Mouse (Mus musculus) fat pad, adult 2 months (tissue): ENCODE data around the gene Efcab8.
"Not testable (repeated sequence)": the region's sequence is repeated elsewhere in the genome, so short reads cannot be mapped to it uniquely, and the experiment has no call there.

ENCODE experiments used
- DNase-seq: peaks from one replicate; pipeline ENCODE4 v3.0.0-alpha.2; 2011; ENCODE audit warnings: low read depth, low spot score; ENCODE audit errors: extremely low read depth

Efcab8 gene

DNA sequence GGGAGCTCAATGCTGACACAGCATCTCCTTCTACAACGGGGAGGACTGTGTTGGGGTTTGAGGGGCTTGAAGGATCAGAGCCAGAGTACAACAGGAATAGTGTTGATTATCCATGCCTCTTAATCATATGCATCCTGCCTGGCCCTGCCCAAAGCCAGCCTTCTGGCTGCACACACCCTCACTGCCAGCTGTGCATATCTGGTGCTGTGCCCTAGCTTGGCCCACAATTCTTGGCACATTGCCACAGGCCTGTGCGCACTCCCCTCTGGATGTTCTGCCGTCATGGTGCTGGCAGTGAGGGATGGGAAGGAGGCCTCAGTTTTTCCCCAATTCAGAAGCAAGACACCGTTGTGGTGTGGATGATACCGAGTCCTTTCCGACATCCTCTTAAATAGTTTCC lies 44.9 kb downstream of the Efcab8 start:
- no peak for DNase-seq

DNA sequence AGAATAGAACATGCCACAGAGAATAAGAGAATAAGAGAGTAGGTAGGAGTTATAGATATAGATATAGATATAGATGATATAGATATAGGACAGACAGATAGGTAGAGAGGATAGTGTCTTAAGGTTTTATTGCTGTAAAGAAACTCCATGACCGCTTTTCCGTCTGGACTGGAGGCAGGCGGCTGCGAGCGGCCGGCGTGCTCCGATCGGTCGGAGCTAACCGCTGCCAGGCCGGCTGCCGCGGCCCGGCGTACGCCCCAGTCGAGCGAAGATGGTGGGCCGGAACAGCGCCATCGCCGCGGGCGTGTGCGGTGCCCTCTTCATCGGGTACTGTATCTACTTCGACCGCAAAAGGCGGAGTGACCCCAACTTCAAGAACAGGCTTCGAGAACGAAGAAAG lies 46.2 kb downstream of the Efcab8 start:
- not testable (repeated sequence) for DNase-seq

DNA sequence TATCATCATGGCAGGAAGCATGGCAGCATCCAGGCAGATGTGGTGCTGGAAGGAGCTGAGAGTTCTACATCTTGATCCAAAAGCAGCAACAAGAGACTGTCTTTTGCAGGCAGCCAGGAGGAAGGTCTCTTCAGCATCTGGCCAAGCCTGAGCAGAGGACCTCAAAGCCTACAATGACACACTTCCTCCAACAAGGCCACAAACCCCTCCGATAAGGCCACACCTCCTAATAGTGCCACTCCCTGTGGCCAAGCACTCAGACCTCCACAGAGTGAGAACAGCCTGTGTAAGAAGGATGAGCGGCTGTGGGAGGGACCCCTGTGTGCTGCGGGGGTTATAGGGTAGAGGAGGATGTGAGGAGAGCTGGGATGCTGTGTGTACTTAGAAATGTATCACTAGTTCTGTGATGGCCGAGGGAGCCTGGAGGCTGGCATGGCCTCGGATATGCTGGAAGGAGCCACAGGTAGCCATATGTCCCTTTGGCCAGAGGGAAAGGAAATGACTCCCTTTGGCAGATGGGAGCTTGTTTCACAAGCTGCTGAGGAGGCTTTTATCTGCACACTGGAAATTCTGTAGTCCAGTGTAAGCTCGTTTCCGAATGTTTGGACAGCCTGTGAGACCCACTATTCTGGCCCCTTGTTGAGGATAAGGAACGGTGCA lies 47.6 kb downstream of the Efcab8 start:
- DNase-seq: no peak

GRCm38 (mm10) chr2:153828704-153829103 lies 49.0 kb downstream of the Efcab8 start:
- no peak for DNase-seq

GRCm38 (mm10) chr2:153833291-153833690 lies 53.6 kb downstream of the Efcab8 start:
- DNase-seq: no peak

GRCm38 (mm10) chr2:153842854-153843253 lies 63.1 kb downstream of the Efcab8 start:
- no peak for DNase-seq

DNA sequence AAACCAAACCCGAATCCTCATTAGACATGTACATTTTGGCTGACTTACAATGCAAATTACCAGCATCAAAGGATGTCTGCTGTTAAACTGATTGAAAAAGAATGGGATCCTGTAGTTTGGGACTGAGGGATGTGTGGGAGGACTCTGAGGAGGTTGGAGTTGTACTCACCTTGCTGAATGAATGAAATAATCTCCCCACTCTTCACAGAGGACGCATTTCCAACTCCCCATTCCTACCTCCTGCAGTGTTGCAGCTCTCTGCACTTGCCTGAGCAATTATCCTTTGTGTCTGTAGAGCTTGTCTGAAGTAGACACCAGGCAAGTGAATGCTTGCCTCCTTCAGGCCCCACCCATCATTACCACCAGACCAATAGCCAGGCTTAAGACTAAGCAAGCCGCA lies 68.7 kb downstream of the Efcab8 start:
- DNase-seq: no peak

GRCm38 (mm10) chr2:153850351-153851029 lies 70.8 kb downstream of the Efcab8 start:
- no peak for DNase-seq

GRCm38 (mm10) chr2:153851030-153851360 lies 71.3 kb downstream of the Efcab8 start:
- DNase-seq: no peak

- DNase-seq: no peak
Observed at GRCm38 (mm10) chr2:153853544-153853943, 73.8 kb downstream of the Efcab8 start.

DNA sequence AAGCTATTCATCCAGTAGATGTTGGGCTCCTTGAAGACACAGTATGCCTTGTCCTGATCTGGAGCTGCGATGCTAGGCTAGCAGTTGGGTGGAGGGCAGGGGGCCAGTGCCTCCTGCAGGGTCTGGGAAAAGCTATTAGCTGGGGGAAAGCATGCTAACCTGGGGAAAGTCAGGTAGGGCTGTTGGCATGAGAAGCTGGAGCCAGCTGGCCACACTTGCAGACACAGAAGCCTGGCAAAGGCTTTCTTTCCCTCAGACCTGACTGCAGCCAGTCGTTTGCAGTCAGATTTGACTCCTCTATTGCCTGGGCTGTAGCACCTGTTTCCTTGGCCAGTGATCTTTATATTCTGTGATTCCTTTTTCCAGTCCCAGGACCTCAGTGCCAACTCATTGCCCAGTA lies 79.8 kb downstream of the Efcab8 start:
- no peak for DNase-seq

GRCm38 (mm10) chr2:153860315-153860714 lies 80.6 kb downstream of the Efcab8 start:
- DNase-seq: no peak

DNA sequence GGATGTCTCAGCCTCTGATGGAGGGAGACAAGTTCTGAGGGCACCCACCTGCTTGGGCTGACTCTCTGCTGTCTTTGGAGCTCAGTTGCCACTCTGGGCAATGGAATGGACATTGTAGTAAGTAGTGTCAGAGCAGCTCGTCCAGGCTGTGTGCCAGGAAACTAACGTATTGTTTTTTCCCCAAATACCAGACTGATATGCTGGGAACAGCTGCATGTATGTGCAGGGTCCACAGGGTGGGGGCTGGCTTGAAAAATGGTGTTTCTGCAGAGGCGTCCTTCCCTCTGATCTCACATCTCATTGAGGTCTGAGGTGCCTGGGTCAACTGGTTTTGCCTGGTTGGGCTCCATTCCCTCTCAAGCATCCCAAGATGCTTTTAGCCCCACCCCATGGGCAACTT lies 81.0 kb downstream of the Efcab8 start:
- no peak for DNase-seq

DNA sequence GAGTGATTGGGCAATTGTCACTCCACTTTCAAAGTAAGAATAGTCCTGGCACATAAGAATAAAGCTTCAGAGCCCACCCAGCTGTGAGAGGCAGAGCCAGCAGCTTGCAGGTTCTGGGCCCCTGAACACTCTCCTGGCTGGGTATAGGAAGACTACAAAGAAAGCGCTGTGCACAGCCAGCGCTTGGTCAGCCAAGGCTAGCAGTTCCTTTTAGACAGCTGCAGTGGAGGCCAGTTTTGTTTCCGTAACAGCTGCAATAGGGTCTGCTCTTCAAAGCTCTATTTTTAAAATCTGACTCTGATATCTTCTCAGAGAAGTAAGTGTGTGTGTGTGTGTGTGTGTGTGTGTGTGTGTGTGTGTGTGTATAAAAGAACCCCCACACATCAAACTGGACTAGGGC lies 82.2 kb downstream of the Efcab8 start:
- no peak for DNase-seq

- no peak for DNase-seq
Observed at GRCm38 (mm10) chr2:153870984-153871383, 91.3 kb downstream of the Efcab8 start, which contains the start of gene Sun5. Sun5 (minus strand) TSS chr2:153871084.

- no peak for DNase-seq
Observed at GRCm38 (mm10) chr2:153874745-153875144, 95.0 kb downstream of the Efcab8 start, which contains the start of gene Bpifb2. Bpifb2 (plus strand) TSS chr2:153875045.
